Mouse (Mus musculus): ENCODE results near the gene Atf7ip. TPM values are rescaled to one million over a fixed set of nuclear protein-coding genes. Genes with fewer than 3 reads are reported as not detected.
A peak's percentile ranks its signal among the peaks of the same experiment; 100 is the strongest.

Atf7ip gene
- total and polyA plus RNA-seq, 3 experiments, result 4.2 to 35.4 (median 29.7) TPM

DNA sequence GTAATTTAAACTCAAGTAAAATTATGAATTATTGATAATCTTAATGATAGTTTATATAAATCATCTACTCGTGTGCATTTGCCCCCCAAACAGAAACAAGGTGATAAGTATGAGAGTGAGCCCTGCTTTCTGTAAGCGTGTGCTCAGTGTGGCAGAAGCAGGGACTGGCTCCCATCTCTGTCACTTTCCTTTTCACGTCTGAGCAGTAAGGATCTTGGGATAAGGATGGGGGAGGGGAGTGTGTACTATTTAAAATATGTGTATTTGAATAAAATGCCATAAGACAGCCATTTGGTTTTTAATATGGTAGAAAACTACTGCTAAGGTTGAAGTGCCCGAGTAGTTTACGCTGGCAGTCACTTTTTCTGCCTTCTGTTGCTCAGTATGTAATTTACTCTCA, 29.2 kb downstream of the Atf7ip start:
- dilution Hi-C loops (cut with MboI; ENCODE audit: extremely low pct_ligation_motif_present, extremely low pct_unique_long_range_greater_than_20kb, low sequenced_read_pairs) (no loop called here), in situ Hi-C loops (cut with MboI; ENCODE audit: low pct_ligation_motif_present, low pct_unique_long_range_greater_than_20kb, low sequenced_read_pairs) (no loop called here)
- Histone ChIP-seq H3K9me3 (replicated peaks; ENCODE audit: low read length) (no peaks in the 10 kb centered on the region), H3K4me3 (replicated peaks in 1 of 3; ENCODE audit: low read depth in 2 of 3, low read length in 2 of 3, poor library complexity in 1 of 3) (no peak overlapping the region), H3K79me2 (replicated peaks; ENCODE audit: control insufficient read depth, extremely low read depth, insufficient read depth, poor library complexity, severe bottlenecking) (peaks cover 35% of the 10 kb centered on the region), H3K4me1 (ENCODE audit: control insufficient read depth in 1 of 2, insufficient read depth in 2 of 2) (peaks cover 0 to 22% of the 10 kb centered on the region in 2 experiments; a peak in 2 of 4 replicates), H3K27ac (ENCODE audit: insufficient read depth, low read depth) (no peak overlapping the region), H3K27me3 (replicated peaks) (no peaks in the 10 kb centered on the region), H3K36me3 (replicated peaks in 1 of 2; ENCODE audit: control insufficient read depth in 1 of 2, insufficient read depth in 1 of 2, low read length in 1 of 2) (peaks cover 16 to 39% of the 10 kb centered on the region in 2 experiments), H3K9ac (ENCODE audit: insufficient read depth, low read depth) (peak overlapping the region; percentile 6; the same call in 1 of the 2 replicates), H3K4me2 (ENCODE audit: insufficient read depth, low read depth, poor library complexity, severe bottlenecking) (peak overlapping the region; percentile 74; the same call in 1 of the 2 replicates)
- TF ChIP-seq IRF4 (IDR thresholded peaks at IDR 0.05; ENCODE audit: low read depth, low read length), result no peak
- TF ChIP-seq PAX5 (IDR thresholded peaks at IDR 0.05; ENCODE audit: low read length), result no peak
- TF ChIP-seq EP300 (IDR thresholded peaks at IDR 0.05; ENCODE audit: low read length), result no peak
- no peak for TF ChIP-seq ZNF384 (IDR thresholded peaks at IDR 0.05; ENCODE audit: low read depth, low read length)
- TF ChIP-seq NELFE (IDR thresholded peaks at IDR 0.05; ENCODE audit: low read depth, low read length), result no peak
- TF ChIP-seq CHD2 (IDR thresholded peaks at IDR 0.05; ENCODE audit: low read length), result no peak
- TF ChIP-seq RCOR1 (conservative IDR thresholded peaks at IDR 0.05; ENCODE audit: low read depth, low read length), result no peak
- no peak for TF ChIP-seq ZKSCAN1 (IDR thresholded peaks at IDR 0.05; ENCODE audit: borderline replicate concordance, low read depth, low read length)
- TF ChIP-seq UBTF (IDR thresholded peaks at IDR 0.05; ENCODE audit: low read depth, low read length), result no peak
- no peak for DNase-seq (ENCODE audit: extremely low read depth)

DNA sequence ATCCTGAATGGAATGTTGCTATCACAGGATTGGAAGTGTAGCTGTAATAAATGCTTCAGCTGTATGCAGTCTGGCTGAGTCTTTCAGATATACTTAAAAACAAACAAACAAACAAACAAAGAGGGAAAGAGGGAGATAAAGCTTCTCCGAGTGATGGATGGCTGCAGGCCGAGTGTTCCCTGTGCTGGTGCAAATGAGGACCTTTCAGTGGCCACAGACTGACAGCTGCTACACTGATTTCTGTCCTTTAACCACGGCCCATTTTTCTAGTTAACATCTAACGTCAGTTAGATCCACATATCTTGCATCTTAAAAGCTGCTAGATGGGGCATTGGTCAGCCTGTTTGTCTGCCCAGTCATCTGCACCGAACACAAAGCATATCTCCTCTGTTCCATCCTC, 30.2 kb downstream of the Atf7ip start:
- Histone ChIP-seq H3K79me2 (replicated peaks; ENCODE audit: control insufficient read depth, extremely low read depth, insufficient read depth, poor library complexity, severe bottlenecking) (peaks cover 37% of the 10 kb centered on the region), H3K9ac (ENCODE audit: insufficient read depth, low read depth) (no peak overlapping the region), H3K4me1 (ENCODE audit: control insufficient read depth in 1 of 2, insufficient read depth in 2 of 2) (peaks cover 0 to 27% of the 10 kb centered on the region in 2 experiments; a peak in 2 of 4 replicates), H3K27ac (ENCODE audit: insufficient read depth, low read depth) (no peak overlapping the region), H3K4me3 (replicated peaks in 1 of 3; ENCODE audit: low read depth in 2 of 3, low read length in 2 of 3, poor library complexity in 1 of 3) (no peak overlapping the region), H3K9me3 (replicated peaks; ENCODE audit: low read length) (no peaks in the 10 kb centered on the region), H3K27me3 (replicated peaks) (no peaks in the 10 kb centered on the region), H3K4me2 (ENCODE audit: insufficient read depth, low read depth, poor library complexity, severe bottlenecking) (no peak overlapping the region), H3K36me3 (replicated peaks in 1 of 2; ENCODE audit: control insufficient read depth in 1 of 2, insufficient read depth in 1 of 2, low read length in 1 of 2) (peaks cover 24 to 46% of the 10 kb centered on the region in 2 experiments)
- TF ChIP-seq MAZ (IDR thresholded peaks at IDR 0.05; ENCODE audit: low read depth, low read length) (no peak), E2F4 (IDR thresholded peaks at IDR 0.05; ENCODE audit: insufficient replicate concordance, low read depth, low read length) (no peak), UBTF (IDR thresholded peaks at IDR 0.05; ENCODE audit: low read depth, low read length) (no peak), USF1 (IDR thresholded peaks at IDR 0.05; ENCODE audit: low read depth, low read length) (no peak), ZMIZ1 (IDR thresholded peaks at IDR 0.05; ENCODE audit: low read depth, low read length) (no peak), USF2 (conservative IDR thresholded peaks at IDR 0.05; ENCODE audit: low read depth, low read length) (no peak), GABPA (IDR thresholded peaks at IDR 0.05; ENCODE audit: insufficient replicate concordance, low read depth, low read length) (no peak), NRF1 (IDR thresholded peaks at IDR 0.05; ENCODE audit: low read depth, low read length) (no peak), ETS1 (conservative IDR thresholded peaks at IDR 0.05; ENCODE audit: low read depth, low read length) (no peak), KAT2A (IDR thresholded peaks at IDR 0.05; ENCODE audit: insufficient replicate concordance, low read length) (no peak)
- in situ Hi-C loops (cut with MboI; ENCODE audit: low pct_ligation_motif_present, low pct_unique_long_range_greater_than_20kb, low sequenced_read_pairs) (no loop called here), dilution Hi-C loops (cut with MboI; ENCODE audit: extremely low pct_ligation_motif_present, extremely low pct_unique_long_range_greater_than_20kb, low sequenced_read_pairs) (no loop called here)
- DNase-seq (ENCODE audit: extremely low read depth), result no peak
